Mouse (Mus musculus): ENCODE measurements around the gene Fhit. TPM values are rescaled to one million over a fixed set of nuclear protein-coding genes. Genes with fewer than 3 reads are reported as not detected.

The Fhit gene
- polyA plus RNA-seq, 1 experiment from 2014 or later = 4.6 TPM

DNA sequence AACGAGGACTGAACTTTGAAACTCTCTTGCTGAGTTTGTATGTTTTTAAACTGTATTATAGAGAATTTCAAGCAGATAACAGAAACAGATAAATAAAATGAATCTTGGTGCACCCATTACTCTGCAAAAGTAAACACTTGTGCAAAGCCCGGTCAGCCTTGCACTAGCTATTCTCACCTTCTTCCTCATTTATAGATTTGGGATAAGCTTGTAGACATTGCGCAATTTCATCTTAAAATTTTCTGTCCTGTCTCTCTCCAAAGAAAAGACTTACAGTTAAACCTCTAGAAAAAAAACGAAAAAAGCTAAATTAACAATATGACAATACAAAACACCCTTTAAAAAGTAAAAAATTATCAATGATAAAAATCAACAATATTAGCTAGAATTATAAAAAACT is 795.0 kb downstream of the Fhit start:
- Histone ChIP-seq H3K27me3 (replicated peaks) (no peaks in the 10 kb centered on the region), H3K4me2 (replicated peaks) (no peak overlapping the region), H3K36me3 (no peaks in the 10 kb centered on the region), H3K9me3 (no peaks in the 10 kb centered on the region), H3K4me3 (no peak overlapping the region), H3K9ac (no peak overlapping the region), H3K27ac (no peak overlapping the region), H3K4me1 (no peaks in the 10 kb centered on the region)
- WGBS = 90% methylated on average over 4 of the region's 4 CpGs
- ATAC-seq (ENCODE audit: low FRiP score, low read depth) = no peak

- no peak overlapping the region for H3K9ac ChIP-seq
- WGBS = 79% methylated on average over 6 of the region's 6 CpGs
- no peak for ATAC-seq (ENCODE audit: low FRiP score, low read depth)
Observed at GRCm38 (mm10) chr14:10364281-10364680, 797.6 kb downstream of the Fhit start.

GRCm38 (mm10) chr14:10363306-10363705 is 798.5 kb downstream of the Fhit start:
- Histone ChIP-seq H3K9me3 (no peaks in the 10 kb centered on the region), H3K27me3 (replicated peaks) (no peaks in the 10 kb centered on the region), H3K36me3 (no peaks in the 10 kb centered on the region), H3K4me2 (replicated peaks) (no peak overlapping the region), H3K27ac (no peak overlapping the region), H3K4me3 (no peak overlapping the region), H3K9ac (no peak overlapping the region), H3K4me1 (no peaks in the 10 kb centered on the region)
- ATAC-seq (ENCODE audit: low FRiP score, low read depth) = no peak
- WGBS = 85% methylated on average over 1 of the region's 1 CpGs

More at GRCm38 (mm10) chr14:10364281-10364680, 797.6 kb downstream of the Fhit start:
- no peaks in the 10 kb centered on the region for H3K4me1 ChIP-seq
- no peaks in the 10 kb centered on the region for H3K27me3 ChIP-seq (replicated peaks)
- H3K36me3 ChIP-seq = no peaks in the 10 kb centered on the region
- no peak overlapping the region for H3K27ac ChIP-seq
- H3K4me2 ChIP-seq (replicated peaks) = no peak overlapping the region
- no peak overlapping the region for H3K4me3 ChIP-seq
- no peaks in the 10 kb centered on the region for H3K9me3 ChIP-seq

DNA sequence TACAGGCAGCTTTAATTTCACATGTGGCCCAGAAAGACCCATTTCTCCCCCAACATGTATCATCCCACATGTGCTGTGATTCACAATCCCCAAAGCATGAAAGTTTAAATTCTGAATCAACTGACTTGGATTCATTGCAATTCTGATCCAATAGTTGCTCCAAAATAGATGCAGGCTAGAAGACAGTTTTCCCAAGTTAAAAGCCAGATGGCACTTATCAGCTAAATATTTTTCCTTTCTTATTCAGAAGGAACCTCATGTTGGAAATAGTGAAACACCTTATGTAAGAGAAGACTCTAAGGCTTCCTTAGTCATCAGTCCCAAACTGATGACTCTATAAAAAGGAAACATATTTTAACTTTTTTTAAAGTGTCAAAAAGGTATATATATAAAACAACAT is 815.9 kb downstream of the Fhit start:
- H3K4me2 ChIP-seq (replicated peaks) = no peak overlapping the region

GRCm38 (mm10) chr14:10344064-10344463 is 817.8 kb downstream of the Fhit start:
- Histone ChIP-seq H3K9me3 (no peaks in the 10 kb centered on the region), H3K36me3 (no peaks in the 10 kb centered on the region)
- 77% methylated on average over 1 of the region's 1 CpGs for WGBS

More for the DNA sequence above, 815.9 kb downstream of the Fhit start:
- Histone ChIP-seq H3K9me3 (no peaks in the 10 kb centered on the region), H3K27ac (no peak overlapping the region), H3K4me1 (no peaks in the 10 kb centered on the region), H3K27me3 (replicated peaks) (no peaks in the 10 kb centered on the region), H3K36me3 (no peaks in the 10 kb centered on the region), H3K9ac (no peak overlapping the region), H3K4me3 (no peak overlapping the region)
- no peak for ATAC-seq (ENCODE audit: low FRiP score, low read depth)

DNA sequence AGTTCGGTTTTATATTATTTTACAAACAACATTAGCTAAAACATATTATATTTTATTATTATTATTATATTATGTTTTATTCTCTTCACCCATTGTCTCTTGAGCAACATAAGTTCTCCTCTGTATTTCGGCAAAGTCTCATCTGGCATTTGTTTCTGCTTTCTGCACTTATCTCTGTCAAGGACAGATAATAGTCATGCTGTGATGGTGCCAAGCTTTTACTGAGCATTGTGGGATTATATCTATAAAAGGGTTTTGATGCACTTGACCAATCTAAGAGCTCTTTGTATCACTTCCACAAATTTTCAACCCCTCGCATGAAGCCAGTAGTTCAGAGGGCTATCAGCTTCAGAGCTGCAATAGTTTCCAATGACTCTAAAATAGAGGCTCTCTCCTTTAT is 845.1 kb downstream of the Fhit start:
- no peak overlapping the region for H3K27ac ChIP-seq
- H3K4me3 ChIP-seq = no peak overlapping the region
- H3K36me3 ChIP-seq = no peaks in the 10 kb centered on the region
- no peaks in the 10 kb centered on the region for H3K9me3 ChIP-seq
- no peaks in the 10 kb centered on the region for H3K4me1 ChIP-seq
- H3K9ac ChIP-seq = no peak overlapping the region
- no peaks in the 10 kb centered on the region for H3K27me3 ChIP-seq (replicated peaks)
- 90% methylated on average over 3 of the region's 3 CpGs for WGBS
- no peak overlapping the region for H3K4me2 ChIP-seq (replicated peaks)
- ATAC-seq (ENCODE audit: low FRiP score, low read depth) = no peak

More at GRCm38 (mm10) chr14:10344064-10344463, 817.8 kb downstream of the Fhit start:
- Histone ChIP-seq H3K9ac (no peak overlapping the region), H3K4me1 (no peaks in the 10 kb centered on the region), H3K27ac (no peak overlapping the region), H3K4me2 (replicated peaks) (no peak overlapping the region), H3K4me3 (no peak overlapping the region), H3K27me3 (replicated peaks) (no peaks in the 10 kb centered on the region)
- ATAC-seq (ENCODE audit: low FRiP score, low read depth) = no peak

DNA sequence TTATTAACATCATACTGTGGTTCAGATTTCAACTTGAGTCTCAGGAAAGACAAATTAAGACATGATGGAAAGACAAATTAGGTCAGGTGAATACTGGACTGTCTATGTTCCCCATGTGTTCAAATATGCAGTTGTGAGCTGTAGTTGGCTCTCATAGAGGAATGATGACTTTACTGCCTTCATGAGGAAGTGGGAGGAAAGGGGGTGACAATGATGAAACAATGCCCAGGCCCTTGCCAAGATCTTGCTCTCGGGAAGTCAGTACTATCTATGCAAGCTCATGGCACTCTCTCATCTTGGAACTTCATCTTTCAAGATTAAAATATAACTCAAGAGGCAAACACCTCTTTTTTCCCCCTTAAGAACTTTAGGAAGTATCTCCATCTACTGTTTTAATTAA is 849.6 kb downstream of the Fhit start:
- no peaks in the 10 kb centered on the region for H3K9me3 ChIP-seq
- no peaks in the 10 kb centered on the region for H3K36me3 ChIP-seq
- H3K9ac ChIP-seq = no peak overlapping the region
- H3K27ac ChIP-seq = no peak overlapping the region
- no peak for ATAC-seq (ENCODE audit: low FRiP score, low read depth)
- H3K4me2 ChIP-seq (replicated peaks) = no peak overlapping the region
- WGBS = 86% methylated on average over 1 of the region's 1 CpGs
- H3K4me1 ChIP-seq = no peaks in the 10 kb centered on the region
- no peak overlapping the region for H3K4me3 ChIP-seq
- no peaks in the 10 kb centered on the region for H3K27me3 ChIP-seq (replicated peaks)

DNA sequence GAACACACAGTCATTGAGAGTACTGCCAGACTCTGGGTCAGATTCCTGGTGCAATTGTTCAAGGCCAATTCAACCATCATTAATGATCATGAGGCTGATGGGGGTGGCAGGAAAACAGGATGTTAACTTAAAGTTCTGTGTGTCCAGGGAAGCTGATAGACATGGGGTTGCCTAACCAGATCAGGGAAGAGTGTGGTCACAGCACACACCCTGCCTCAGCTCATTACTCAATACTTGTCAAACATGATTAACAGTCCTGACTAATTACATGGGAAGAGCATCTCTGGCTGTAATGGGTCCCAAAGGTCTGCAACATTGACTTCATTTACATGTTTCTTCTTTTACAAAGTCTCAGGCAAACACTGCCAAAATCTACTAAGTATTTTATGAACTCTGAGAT is 856.5 kb downstream of the Fhit start:
- H3K4me2 ChIP-seq (replicated peaks) = no peak overlapping the region
- no peaks in the 10 kb centered on the region for H3K36me3 ChIP-seq
- H3K4me3 ChIP-seq = no peak overlapping the region
- no peaks in the 10 kb centered on the region for H3K9me3 ChIP-seq
- no peaks in the 10 kb centered on the region for H3K27me3 ChIP-seq (replicated peaks)
- H3K4me1 ChIP-seq = no peaks in the 10 kb centered on the region
- H3K9ac ChIP-seq = no peak overlapping the region
- no peak overlapping the region for H3K27ac ChIP-seq
- ATAC-seq (ENCODE audit: low FRiP score, low read depth) = no peak

GRCm38 (mm10) chr14:10301497-10301896 is 860.3 kb downstream of the Fhit start:
- Histone ChIP-seq H3K9ac (no peak overlapping the region), H3K27ac (no peak overlapping the region), H3K36me3 (no peaks in the 10 kb centered on the region), H3K4me3 (no peak overlapping the region), H3K27me3 (replicated peaks) (no peaks in the 10 kb centered on the region), H3K4me2 (replicated peaks) (no peak overlapping the region), H3K9me3 (no peaks in the 10 kb centered on the region), H3K4me1 (no peaks in the 10 kb centered on the region)
- ATAC-seq (ENCODE audit: low FRiP score, low read depth) = no peak
- WGBS = 48% methylated on average over 1 of the region's 1 CpGs

GRCm38 (mm10) chr14:10300914-10301313 is 860.9 kb downstream of the Fhit start:
- WGBS = 68% methylated on average over 3 of the region's 3 CpGs
- no peaks in the 10 kb centered on the region for H3K36me3 ChIP-seq
- no peaks in the 10 kb centered on the region for H3K9me3 ChIP-seq
- H3K9ac ChIP-seq = no peak overlapping the region
- no peak overlapping the region for H3K4me2 ChIP-seq (replicated peaks)
- H3K27ac ChIP-seq = no peak overlapping the region
- no peak for ATAC-seq (ENCODE audit: low FRiP score, low read depth)
- H3K4me3 ChIP-seq = no peak overlapping the region
- H3K27me3 ChIP-seq (replicated peaks) = no peaks in the 10 kb centered on the region
- H3K4me1 ChIP-seq = no peaks in the 10 kb centered on the region

GRCm38 (mm10) chr14:10299030-10299429 is 862.8 kb downstream of the Fhit start:
- Histone ChIP-seq H3K9me3 (no peaks in the 10 kb centered on the region), H3K4me3 (no peak overlapping the region), H3K27ac (no peak overlapping the region), H3K36me3 (no peaks in the 10 kb centered on the region), H3K4me1 (no peaks in the 10 kb centered on the region), H3K4me2 (replicated peaks) (no peak overlapping the region), H3K9ac (no peak overlapping the region), H3K27me3 (replicated peaks) (no peaks in the 10 kb centered on the region)
- no peak for ATAC-seq (ENCODE audit: low FRiP score, low read depth)
- 61% methylated on average over 2 of the region's 2 CpGs for WGBS

DNA sequence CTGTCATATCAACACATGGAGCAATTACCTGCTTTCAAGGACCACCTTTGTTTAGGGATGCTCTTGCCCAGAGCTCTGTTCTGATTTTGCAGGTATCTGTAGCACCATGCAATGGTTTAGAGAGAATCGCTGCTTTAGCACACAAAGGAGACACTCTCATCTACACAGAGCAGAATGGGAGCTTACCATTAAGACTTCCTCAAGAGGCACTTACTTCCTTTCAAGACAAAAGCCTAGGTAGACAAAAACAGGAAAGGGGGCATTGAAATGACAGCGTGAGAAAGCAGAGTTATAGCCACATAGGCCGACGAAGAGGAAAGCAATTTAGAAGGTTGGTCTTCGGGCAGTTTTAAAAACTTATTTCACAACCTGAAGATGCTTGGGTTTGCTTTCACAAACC is 872.8 kb downstream of the Fhit start:
- H3K4me2 ChIP-seq (replicated peaks) = no peak overlapping the region
- no peaks in the 10 kb centered on the region for H3K36me3 ChIP-seq
- H3K4me1 ChIP-seq = no peaks in the 10 kb centered on the region
- H3K27me3 ChIP-seq (replicated peaks) = no peaks in the 10 kb centered on the region
- H3K9me3 ChIP-seq = no peaks in the 10 kb centered on the region
- no peak overlapping the region for H3K4me3 ChIP-seq
- ATAC-seq (ENCODE audit: low FRiP score, low read depth) = no peak
- H3K9ac ChIP-seq = no peak overlapping the region
- 90% methylated on average over 5 of the region's 5 CpGs for WGBS
- H3K27ac ChIP-seq = no peak overlapping the region

DNA sequence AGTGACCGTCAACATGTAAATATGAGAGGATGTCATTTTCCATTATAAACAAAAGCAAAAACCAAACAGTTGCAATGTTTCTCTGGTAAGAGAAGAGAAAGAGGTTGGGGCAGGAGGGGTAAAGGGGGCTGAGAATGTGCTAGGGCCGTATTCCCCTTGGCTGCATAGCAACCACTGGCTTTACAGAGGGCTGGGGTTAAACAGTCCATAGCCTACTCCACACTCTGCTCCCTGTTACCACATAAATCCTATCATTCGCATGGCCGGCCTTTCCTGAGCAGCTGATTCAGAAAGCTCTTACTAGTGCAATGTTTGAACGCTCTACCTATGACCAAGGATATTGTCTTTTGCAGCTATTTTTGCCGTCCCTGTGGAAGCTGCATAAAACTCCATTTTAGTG is 875.8 kb downstream of the Fhit start:
- no peaks in the 10 kb centered on the region for H3K36me3 ChIP-seq
- H3K4me1 ChIP-seq = no peaks in the 10 kb centered on the region
- no peak overlapping the region for H3K4me2 ChIP-seq (replicated peaks)
- WGBS = 76% methylated on average over 6 of the region's 6 CpGs
- no peak overlapping the region for H3K27ac ChIP-seq
- H3K9ac ChIP-seq = no peak overlapping the region
- H3K4me3 ChIP-seq = no peak overlapping the region
- no peak for ATAC-seq (ENCODE audit: low FRiP score, low read depth)
- no peaks in the 10 kb centered on the region for H3K9me3 ChIP-seq
- no peaks in the 10 kb centered on the region for H3K27me3 ChIP-seq (replicated peaks)
